Mouse (Mus musculus): ENCODE measurements at regions not wholly inside any gene's neighbourhood (a gene's known extent, or its start where the extent isn't known, plus 50 kb on each side); places are given as distances from the start of the nearest gene placed in this dataset.

DNA sequence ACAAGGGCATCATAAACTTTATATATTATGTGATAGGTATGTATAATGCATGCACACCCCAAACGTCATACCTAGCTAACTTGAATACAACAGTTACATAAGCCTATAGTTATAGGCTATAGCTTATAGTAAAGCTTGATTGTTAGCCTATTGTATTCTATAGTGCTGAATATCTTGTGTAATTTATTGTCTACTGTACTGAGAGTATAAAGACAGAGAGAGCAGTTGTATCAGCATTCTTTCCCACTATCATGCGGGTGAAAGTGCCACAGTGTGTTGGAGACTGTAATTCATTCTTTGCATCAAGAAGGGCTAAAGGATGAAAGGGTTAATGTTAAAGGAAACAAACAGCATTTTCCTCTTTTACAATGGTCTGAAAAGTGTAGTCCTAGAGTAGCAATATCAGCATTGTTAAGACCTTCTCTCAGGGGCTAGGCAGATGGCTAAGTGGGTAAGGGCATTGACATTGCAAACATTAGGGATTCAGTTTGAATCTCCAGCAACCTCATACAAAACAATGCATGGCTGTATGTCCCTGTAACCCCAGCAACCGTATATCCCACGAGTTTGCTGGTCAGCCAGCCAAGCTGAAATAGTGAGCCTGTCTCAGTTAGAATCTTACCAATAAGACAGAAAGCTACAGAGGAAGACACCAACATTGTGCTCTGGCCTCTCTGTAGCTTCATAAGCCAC is 340.8 kb upstream of the Jag1 start:
- TF ChIP-seq REST (IDR thresholded peaks at IDR 0.05; ENCODE audit: insufficient read depth, insufficient read length) (no peak), TCF3 (IDR thresholded peaks at IDR 0.05; ENCODE audit: insufficient read length, low read depth) (no peak), MYOD1 (IDR thresholded peaks at IDR 0.05; ENCODE audit: control insufficient read depth in 1 of 3, insufficient read length in 2 of 3, low read depth in 2 of 3) (no peak), E2F4 (IDR thresholded peaks at IDR 0.05; ENCODE audit: insufficient read depth) (no peak), MAX (IDR thresholded peaks at IDR 0.05; ENCODE audit: low read depth) (no peak), CEBPB (IDR thresholded peaks at IDR 0.05; ENCODE audit: insufficient read depth, poor library complexity, severe bottlenecking) (no peak), POLR2AphosphoS2 (IDR thresholded peaks at IDR 0.05; ENCODE audit: insufficient read length, low read depth) (no peak), MYOG (IDR thresholded peaks at IDR 0.05; ENCODE audit: control insufficient read depth in 1 of 3, insufficient read depth in 1 of 3, insufficient read length in 2 of 3, low read depth in 2 of 3) (no peak), USF1 (IDR thresholded peaks at IDR 0.05; ENCODE audit: low read depth) (no peak), SRF (IDR thresholded peaks at IDR 0.05; ENCODE audit: control insufficient read depth, insufficient read length, low read depth) (no peak), TCF12 (IDR thresholded peaks at IDR 0.05; ENCODE audit: insufficient read depth, poor library complexity, severe bottlenecking) (no peak), POLR2A (IDR thresholded peaks at IDR 0.05; ENCODE audit: insufficient read length, low read depth) (no peak)
- H3ac ChIP-seq (ENCODE audit: control insufficient read depth, insufficient read length) = no peak overlapping the region
- H3K27me3 ChIP-seq (ENCODE audit: control insufficient read depth, insufficient read depth, insufficient read length) = no peaks in the 10 kb centered on the region
- no peak overlapping the region for H3K4me3 ChIP-seq
- H3K4me2 ChIP-seq (ENCODE audit: low read depth) = no peak overlapping the region
- no peaks in the 10 kb centered on the region for H3K36me3 ChIP-seq (ENCODE audit: control insufficient read depth, insufficient read depth)
- no peaks in the 10 kb centered on the region for H3K79me2 ChIP-seq (ENCODE audit: control insufficient read depth, insufficient read depth)

DNA sequence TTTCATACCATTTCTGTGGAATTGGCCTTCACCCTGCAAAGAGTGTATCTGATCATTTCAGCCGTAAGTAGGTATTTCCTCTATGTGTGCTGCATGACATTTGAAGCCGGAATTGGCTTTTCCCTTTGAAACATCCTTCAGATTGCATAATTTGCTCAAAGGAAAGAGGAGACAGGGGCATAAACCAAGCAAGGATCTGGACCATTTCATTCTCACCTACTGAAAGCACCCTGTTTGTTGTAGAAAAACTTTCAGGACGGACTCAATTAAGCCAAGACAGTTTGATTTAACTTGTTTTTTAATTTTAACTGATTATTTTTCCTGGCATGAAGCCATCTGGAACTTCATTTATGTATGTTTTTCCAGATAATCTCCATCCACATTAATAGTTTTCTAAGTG is 340.0 kb upstream of the Jag1 start:
- Histone ChIP-seq H3K4me3 (no peak overlapping the region), H3K79me2 (ENCODE audit: control insufficient read depth, insufficient read depth) (no peaks in the 10 kb centered on the region), H3K4me2 (ENCODE audit: low read depth) (no peak overlapping the region), H3ac (ENCODE audit: control insufficient read depth, insufficient read length) (no peak overlapping the region), H3K27me3 (ENCODE audit: control insufficient read depth, insufficient read depth, insufficient read length) (no peaks in the 10 kb centered on the region), H3K36me3 (ENCODE audit: control insufficient read depth, insufficient read depth) (no peaks in the 10 kb centered on the region)
- no peak for TF ChIP-seq TCF12 (IDR thresholded peaks at IDR 0.05; ENCODE audit: insufficient read depth, poor library complexity, severe bottlenecking)
- no peak for TF ChIP-seq MYOG (IDR thresholded peaks at IDR 0.05; ENCODE audit: control insufficient read depth in 1 of 3, insufficient read depth in 1 of 3, insufficient read length in 2 of 3, low read depth in 2 of 3)
- no peak for TF ChIP-seq SRF (IDR thresholded peaks at IDR 0.05; ENCODE audit: control insufficient read depth, insufficient read length, low read depth)
- no peak for TF ChIP-seq POLR2A (IDR thresholded peaks at IDR 0.05; ENCODE audit: insufficient read length, low read depth)
- no peak for TF ChIP-seq USF1 (IDR thresholded peaks at IDR 0.05; ENCODE audit: low read depth)
- TF ChIP-seq MAX (IDR thresholded peaks at IDR 0.05; ENCODE audit: low read depth) = no peak
- no peak for TF ChIP-seq TCF3 (IDR thresholded peaks at IDR 0.05; ENCODE audit: insufficient read length, low read depth)
- TF ChIP-seq MYOD1 (IDR thresholded peaks at IDR 0.05; ENCODE audit: control insufficient read depth in 1 of 3, insufficient read length in 2 of 3, low read depth in 2 of 3) = no peak
- TF ChIP-seq E2F4 (IDR thresholded peaks at IDR 0.05; ENCODE audit: insufficient read depth) = no peak
- no peak for TF ChIP-seq CEBPB (IDR thresholded peaks at IDR 0.05; ENCODE audit: insufficient read depth, poor library complexity, severe bottlenecking)
- no peak for TF ChIP-seq POLR2AphosphoS2 (IDR thresholded peaks at IDR 0.05; ENCODE audit: insufficient read length, low read depth)
- no peak for TF ChIP-seq REST (IDR thresholded peaks at IDR 0.05; ENCODE audit: insufficient read depth, insufficient read length)

DNA sequence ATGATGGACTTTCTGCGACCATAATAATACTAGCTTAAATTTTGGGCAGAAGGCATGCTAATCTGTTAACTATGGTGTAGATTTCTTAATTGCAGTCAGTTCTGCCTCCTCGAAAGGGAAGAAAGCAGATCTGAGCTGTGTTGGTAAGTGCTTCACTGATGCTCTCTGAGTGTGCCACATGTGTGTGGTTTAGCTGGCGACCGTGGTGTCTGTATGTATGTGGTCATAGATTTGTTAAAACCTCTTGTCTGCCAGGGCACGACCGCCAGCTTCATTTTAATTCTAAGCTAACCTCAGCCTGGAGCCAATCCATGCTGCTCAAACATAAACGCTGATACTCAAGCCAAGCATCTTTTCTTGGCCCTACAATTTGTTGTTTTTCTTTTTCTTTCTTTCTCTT is 330.5 kb upstream of the Jag1 start:
- Histone ChIP-seq H3K36me3 (ENCODE audit: control insufficient read depth, insufficient read depth) (no peaks in the 10 kb centered on the region), H3K4me2 (ENCODE audit: low read depth) (no peak overlapping the region), H3ac (ENCODE audit: control insufficient read depth, insufficient read length) (no peak overlapping the region), H3K27me3 (ENCODE audit: control insufficient read depth, insufficient read depth, insufficient read length) (no peaks in the 10 kb centered on the region), H3K79me2 (ENCODE audit: control insufficient read depth, insufficient read depth) (no peaks in the 10 kb centered on the region), H3K4me3 (no peak overlapping the region)
- TF ChIP-seq MAX (IDR thresholded peaks at IDR 0.05; ENCODE audit: low read depth) (no peak), MYOD1 (IDR thresholded peaks at IDR 0.05; ENCODE audit: control insufficient read depth in 1 of 3, insufficient read length in 2 of 3, low read depth in 2 of 3) (no peak), POLR2A (IDR thresholded peaks at IDR 0.05; ENCODE audit: insufficient read length, low read depth) (no peak), E2F4 (IDR thresholded peaks at IDR 0.05; ENCODE audit: insufficient read depth) (no peak), SRF (IDR thresholded peaks at IDR 0.05; ENCODE audit: control insufficient read depth, insufficient read length, low read depth) (no peak), USF1 (IDR thresholded peaks at IDR 0.05; ENCODE audit: low read depth) (no peak), REST (IDR thresholded peaks at IDR 0.05; ENCODE audit: insufficient read depth, insufficient read length) (no peak), TCF3 (IDR thresholded peaks at IDR 0.05; ENCODE audit: insufficient read length, low read depth) (no peak), TCF12 (IDR thresholded peaks at IDR 0.05; ENCODE audit: insufficient read depth, poor library complexity, severe bottlenecking) (no peak), CEBPB (IDR thresholded peaks at IDR 0.05; ENCODE audit: insufficient read depth, poor library complexity, severe bottlenecking) (no peak)

DNA sequence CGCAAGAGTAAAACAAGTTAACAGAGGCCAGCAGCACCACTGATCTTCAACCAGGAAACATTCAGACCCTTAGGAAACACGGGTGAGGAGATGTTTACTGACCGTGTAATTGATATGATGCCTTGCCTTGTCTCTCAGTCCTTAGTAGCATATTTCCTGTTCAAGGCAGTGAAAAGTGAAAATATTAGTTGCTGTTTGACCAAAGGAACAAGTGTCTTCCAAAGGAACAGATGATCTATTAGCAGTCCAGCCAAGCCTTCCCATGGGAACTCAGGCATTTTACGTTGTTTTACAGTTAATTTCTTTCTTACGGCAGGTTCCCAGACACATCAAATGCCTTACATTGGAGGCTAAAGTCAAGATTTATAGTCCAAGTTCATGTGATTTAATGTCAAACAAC is 321.3 kb upstream of the Jag1 start:
- Histone ChIP-seq H3K27me3 (ENCODE audit: control insufficient read depth, insufficient read depth, insufficient read length) (no peaks in the 10 kb centered on the region), H3ac (ENCODE audit: control insufficient read depth, insufficient read length) (no peak overlapping the region), H3K4me3 (no peak overlapping the region), H3K79me2 (ENCODE audit: control insufficient read depth, insufficient read depth) (no peaks in the 10 kb centered on the region), H3K36me3 (ENCODE audit: control insufficient read depth, insufficient read depth) (no peaks in the 10 kb centered on the region), H3K4me2 (ENCODE audit: low read depth) (no peak overlapping the region)
- TF ChIP-seq MYOD1 (IDR thresholded peaks at IDR 0.05; ENCODE audit: control insufficient read depth in 1 of 3, insufficient read length in 2 of 3, low read depth in 2 of 3) = no peak
- no peak for TF ChIP-seq POLR2A (IDR thresholded peaks at IDR 0.05; ENCODE audit: insufficient read length, low read depth)
- no peak for TF ChIP-seq E2F4 (IDR thresholded peaks at IDR 0.05; ENCODE audit: insufficient read depth)
- TF ChIP-seq POLR2AphosphoS2 (IDR thresholded peaks at IDR 0.05; ENCODE audit: insufficient read length, low read depth) = no peak
- no peak for TF ChIP-seq USF1 (IDR thresholded peaks at IDR 0.05; ENCODE audit: low read depth)
- TF ChIP-seq TCF12 (IDR thresholded peaks at IDR 0.05; ENCODE audit: insufficient read depth, poor library complexity, severe bottlenecking) = no peak
- TF ChIP-seq TCF3 (IDR thresholded peaks at IDR 0.05; ENCODE audit: insufficient read length, low read depth) = no peak
- TF ChIP-seq REST (IDR thresholded peaks at IDR 0.05; ENCODE audit: insufficient read depth, insufficient read length) = no peak
- TF ChIP-seq MYOG (IDR thresholded peaks at IDR 0.05; ENCODE audit: control insufficient read depth in 1 of 3, insufficient read depth in 1 of 3, insufficient read length in 2 of 3, low read depth in 2 of 3) = no peak
- TF ChIP-seq CEBPB (IDR thresholded peaks at IDR 0.05; ENCODE audit: insufficient read depth, poor library complexity, severe bottlenecking) = no peak
- no peak for TF ChIP-seq MAX (IDR thresholded peaks at IDR 0.05; ENCODE audit: low read depth)
- no peak for TF ChIP-seq SRF (IDR thresholded peaks at IDR 0.05; ENCODE audit: control insufficient read depth, insufficient read length, low read depth)
